In genomic region chr2:8628485-8629208, GRCm38 (mm10) we compare ENCODE assay signal across 10 mouse cellular contexts.
DNase-seq lines count a peak whose midpoint lies in the region.
"Had no signal": no experiment of that assay in that cellular context is flagged by ENCODE, and none has a peak within 500 bp of the region (broad histone marks: within the 10 kb centered on the region; RNA-seq: fewer than 3 reads in every experiment).

No protein-coding gene starts in this region.

- peak; percentile 6 for DNase-seq in embryo, embryonic 10.5 days (ENCODE audit: low spot score)
- DNase-seq in embryo, embryonic 11 days: no peak
- peak; percentile 60 to 69 for DNase-seq in right cerebral cortex, adult 2 months (ENCODE audit: low spot score in 2 of 2)
- DNase-seq in right cerebral cortex, postnatal 4 days: no peak
- DNase-seq in frontal cortex, postnatal 36 days (ENCODE audit: low spot score in 2 of 2): peak; percentile 45 to 47
- no peak for DNase-seq in kidney, postnatal 25 days
- DNase-seq in cerebellum, postnatal 10 days: no peak
- no peak for DNase-seq in urinary bladder, postnatal 14 days (ENCODE audit: low spot score)
- DNase-seq: heart, postnatal 10 days; thymus, postnatal 36 days had no signal

Comparison
In these comparisons a context has a peak if more than half of its experiments do, and no peak if none do; other contexts are left out.
1. DNase-seq: peak in embryo, embryonic 10.5 days (single experiment), right cerebral cortex, adult 2 months (2 of 2) and frontal cortex, postnatal 36 days (2 of 2); none in embryo, embryonic 11 days (single experiment), right cerebral cortex, postnatal 4 days (single experiment), kidney, postnatal 25 days (0 of 2), cerebellum, postnatal 10 days (0 of 2) and urinary bladder, postnatal 14 days (single experiment).